Mouse (Mus musculus) induced T-regulatory cell, adult 2 months (primary cell): Measurements from ENCODE around the gene Vmn1r201.

ENCODE experiments used
- DNase-seq: peaks from one replicate; pipeline ENCODE4 v3.0.0-alpha.2; 2012; ENCODE audit warnings: low read depth

Vmn1r201 gene

GRCm38 (mm10) chr13:22471623-22472022 is at the start of gene Vmn1r201:
Gene Vmn1r201, plus strand, starts transcription at chr13:22471923.
- DNase-seq = no peak

GRCm38 (mm10) chr13:22455145-22455544 is 16.6 kb upstream of the Vmn1r201 start:
- no peak for DNase-seq

- no peak for DNase-seq
Observed at GRCm38 (mm10) chr13:22502431-22502830, 30.7 kb downstream of the Vmn1r201 start.

- no peak for DNase-seq
Observed at GRCm38 (mm10) chr13:22505281-22505680, 33.6 kb downstream of the Vmn1r201 start, which contains the start of gene Vmn1r202. Gene Vmn1r202, minus strand, starts transcription at chr13:22505381.

- DNase-seq = no peak
Observed at GRCm38 (mm10) chr13:22517814-22518213, 46.1 kb downstream of the Vmn1r201 start, which contains the start of gene Vmn1r203. Gene Vmn1r203, plus strand, starts transcription at chr13:22518114.
